Mouse (Mus musculus) neural tube, embryonic 13.5 days (tissue): ENCODE data around the gene Ly86. TPM values are rescaled to one million over a fixed set of nuclear protein-coding genes. Genes with fewer than 3 reads are reported as not detected.

Experiments
- ATAC-seq: fragments of 200-750 bp; cut with Nextera tagmentation; 2 replicates; pipeline ENCODE4 v1.8.0; 2017; ENCODE audit warnings: low read depth, mild to moderate bottlenecking, moderate TSS enrichment, moderate library complexity
- H3K27ac ChIP-seq: fragments of 300-500 bp; sonication (generic); replicated peaks from 2 replicates; pipeline ENCODE4 v1.5.1; 2015; ENCODE audit warnings: moderate library complexity, mild to moderate bottlenecking, inconsistent platforms
- H3K27me3 ChIP-seq: fragments of 300-500 bp; sonication (generic); 2 replicates; pipeline ENCODE4 v1.6.1; 2015; ENCODE audit warnings: mild to moderate bottlenecking, inconsistent platforms
- H3K36me3 ChIP-seq: fragments of 300-500 bp; sonication (generic); 2 replicates; pipeline ENCODE4 v1.6.1; 2015; ENCODE audit warnings: mild to moderate bottlenecking, inconsistent platforms
- H3K4me1 ChIP-seq: fragments of 300-500 bp; sonication (generic); replicated peaks from 2 replicates; pipeline ENCODE4 v1.6.1; 2015; ENCODE audit warnings: inconsistent platforms
- H3K4me2 ChIP-seq: fragments of 300-500 bp; sonication (generic); 2 replicates; pipeline ENCODE4 v1.6.1; 2015; ENCODE audit warnings: inconsistent platforms, mild to moderate bottlenecking, moderate library complexity
- H3K4me3 ChIP-seq: fragments of 300-500 bp; sonication (generic); 2 replicates; pipeline ENCODE4 v1.5.1; 2015; ENCODE audit warnings: mild to moderate bottlenecking, inconsistent platforms
- H3K9ac ChIP-seq: fragments of 300-500 bp; sonication (generic); 2 replicates; pipeline ENCODE4 v1.6.1; 2015; ENCODE audit warnings: moderate library complexity, mild to moderate bottlenecking, inconsistent platforms
- H3K9me3 ChIP-seq: fragments of 300-500 bp; sonication (generic); 2 replicates; pipeline ENCODE4 v1.6.1; 2016; ENCODE audit warnings: inconsistent platforms
- WGBS: fragments of 180-500 bp; shearing (Covaris S2); methylation state at CpG from one replicate; pipeline ENCODE4 v1.1.7; 2015; 5-methylcytosine and 5-hydroxymethylcytosine counted together
- polyA plus RNA-seq: library from polyadenylated mRNA; unstranded; fragments of >200 nt; fragmentation: Nextera tagmentation; extraction: Ambion mirVana; gene quantifications from 2 replicates; pipeline ENCODE4 v1.2.1, GENCODE M21; 2015

The Ly86 gene
- 11.3 and 12.3 TPM in 2 replicates for polyA plus RNA-seq

DNA sequence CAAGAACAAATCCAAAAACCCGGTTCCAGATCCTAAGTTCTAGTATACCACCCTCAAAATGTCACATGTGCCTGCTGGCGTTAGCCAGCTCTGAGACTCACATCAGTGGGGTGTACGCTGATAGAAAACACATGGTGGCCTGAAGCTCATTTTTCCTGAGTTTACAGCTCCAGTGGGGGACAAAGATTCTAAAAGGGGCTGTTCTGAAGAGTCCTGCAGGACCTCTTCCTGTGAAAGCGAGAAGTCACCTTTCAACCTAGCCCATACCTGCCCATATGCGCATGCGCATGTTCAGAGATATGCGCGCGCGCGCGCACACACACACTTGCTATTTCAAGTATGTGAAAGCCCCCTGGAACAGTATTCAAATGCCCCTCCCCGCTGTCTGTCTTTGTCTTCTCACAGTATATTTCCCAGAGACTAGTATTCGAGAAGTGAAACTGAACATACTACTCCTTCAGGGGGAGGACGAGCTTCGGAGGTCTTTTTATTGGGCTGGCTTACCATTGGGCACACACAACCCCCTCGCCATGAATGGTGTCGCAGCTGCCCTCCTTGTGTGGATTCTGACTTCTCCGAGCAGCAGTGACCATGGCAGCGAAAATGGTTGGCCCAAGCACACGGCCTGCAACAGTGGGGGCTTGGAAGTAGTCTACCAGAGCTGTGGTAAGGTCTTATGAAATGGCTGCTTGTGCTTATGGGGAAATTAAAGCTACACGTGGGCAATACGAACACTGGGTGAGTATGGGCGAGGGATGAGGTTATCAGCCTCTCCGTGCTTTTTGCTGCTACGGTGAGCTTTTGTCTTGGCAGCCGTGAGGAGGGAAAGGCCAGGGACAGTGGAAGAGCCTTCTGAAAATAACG lies at the start of gene Ly86:
Gene Ly86 (plus strand): TSS at position 300 of the 864 bp plus-strand sequence.
- no peaks in the 10 kb centered on the region for H3K36me3 ChIP-seq
- ATAC-seq = no peak
- 92% methylated on average over 28 of the region's 28 CpGs for WGBS
- H3K27me3 ChIP-seq = no peaks in the 10 kb centered on the region
- H3K9ac ChIP-seq = no peak within 1 kb of the TSS
- no peaks in the 10 kb centered on the region for H3K9me3 ChIP-seq
- no peak within 1 kb of the TSS for H3K27ac ChIP-seq
- no peak within 1 kb of the TSS for H3K4me2 ChIP-seq
- no peaks in the 10 kb centered on the region for H3K4me1 ChIP-seq
- H3K4me3 ChIP-seq = no peak within 1 kb of the TSS

DNA sequence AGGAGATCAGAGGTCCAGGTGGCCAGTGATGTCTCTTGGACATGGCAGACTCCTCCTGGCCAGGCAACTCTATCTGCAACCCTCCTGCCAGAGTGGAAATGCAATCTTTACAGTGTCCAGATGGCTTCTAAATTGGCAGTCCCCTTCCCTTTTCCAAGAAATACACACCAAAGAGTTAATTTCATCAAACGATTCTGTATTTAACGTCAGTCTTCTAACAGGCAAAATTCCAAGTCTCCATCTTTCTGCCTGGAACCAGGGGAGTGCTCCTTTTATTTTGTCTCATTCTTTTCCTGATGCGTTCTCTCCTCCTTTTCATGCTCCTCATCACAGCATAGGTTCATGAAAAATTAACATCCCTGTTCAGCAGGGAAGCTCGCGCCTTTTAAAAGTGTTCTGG lies 47.1 kb upstream of the Ly86 start:
- Histone ChIP-seq H3K9me3 (no peaks in the 10 kb centered on the region), H3K27ac (no peak overlapping the region), H3K4me3 (no peak overlapping the region), H3K36me3 (no peaks in the 10 kb centered on the region), H3K4me1 (no peaks in the 10 kb centered on the region), H3K4me2 (no peak overlapping the region), H3K27me3 (no peaks in the 10 kb centered on the region), H3K9ac (no peak overlapping the region)
- WGBS = 72% methylated on average over 5 of the region's 5 CpGs
- no peak for ATAC-seq

DNA sequence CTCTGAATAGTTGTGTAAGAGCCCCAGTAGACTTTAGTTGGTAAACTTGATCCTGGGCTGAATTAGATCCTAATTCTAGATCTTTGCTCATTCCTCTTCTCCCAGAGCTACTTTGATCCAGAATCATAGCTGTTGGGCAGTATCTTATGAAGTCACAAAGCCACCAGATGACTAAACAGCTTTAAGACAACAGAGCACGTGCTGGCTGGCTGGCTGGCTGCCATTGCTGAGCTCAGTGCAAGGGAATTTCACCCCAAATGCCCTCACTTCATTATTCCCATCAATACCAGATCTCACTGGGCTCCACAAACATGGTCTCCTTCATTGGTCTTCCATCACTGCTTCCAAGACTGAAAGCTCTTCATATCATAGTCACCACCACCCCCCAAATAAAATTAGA lies 46.2 kb upstream of the Ly86 start:
- Histone ChIP-seq H3K27me3 (no peaks in the 10 kb centered on the region), H3K4me1 (no peaks in the 10 kb centered on the region), H3K36me3 (no peaks in the 10 kb centered on the region), H3K27ac (no peak overlapping the region), H3K4me2 (no peak overlapping the region), H3K4me3 (no peak overlapping the region), H3K9me3 (no peaks in the 10 kb centered on the region), H3K9ac (no peak overlapping the region)
- ATAC-seq = no peak
- 24% methylated on average over 1 of the region's 1 CpGs for WGBS

DNA sequence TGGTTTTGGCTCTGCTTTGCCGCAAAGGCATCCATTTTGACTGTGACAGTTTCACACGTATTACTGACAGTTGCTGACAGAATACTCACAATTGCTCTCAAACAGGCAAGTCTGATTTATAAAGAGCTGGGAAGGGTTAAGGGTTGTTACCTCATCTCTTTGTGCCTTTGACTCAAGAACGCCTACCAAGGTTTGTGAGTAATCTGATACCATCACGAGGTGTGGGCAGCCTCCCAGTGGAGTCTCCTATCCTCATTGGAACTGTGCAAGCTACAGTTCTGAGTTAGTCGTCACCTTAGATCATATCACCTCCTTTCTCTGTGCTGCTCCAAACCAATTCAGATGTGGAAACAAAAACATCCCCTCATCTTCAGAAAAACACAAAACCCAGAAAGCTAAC lies 42.1 kb upstream of the Ly86 start:
- Histone ChIP-seq H3K27me3 (no peaks in the 10 kb centered on the region), H3K9me3 (no peaks in the 10 kb centered on the region), H3K4me2 (no peak overlapping the region), H3K4me3 (no peak overlapping the region), H3K36me3 (no peaks in the 10 kb centered on the region), H3K4me1 (no peaks in the 10 kb centered on the region), H3K27ac (no peak overlapping the region), H3K9ac (no peak overlapping the region)
- ATAC-seq = no peak
- WGBS = 48% methylated on average over 5 of the region's 5 CpGs

DNA sequence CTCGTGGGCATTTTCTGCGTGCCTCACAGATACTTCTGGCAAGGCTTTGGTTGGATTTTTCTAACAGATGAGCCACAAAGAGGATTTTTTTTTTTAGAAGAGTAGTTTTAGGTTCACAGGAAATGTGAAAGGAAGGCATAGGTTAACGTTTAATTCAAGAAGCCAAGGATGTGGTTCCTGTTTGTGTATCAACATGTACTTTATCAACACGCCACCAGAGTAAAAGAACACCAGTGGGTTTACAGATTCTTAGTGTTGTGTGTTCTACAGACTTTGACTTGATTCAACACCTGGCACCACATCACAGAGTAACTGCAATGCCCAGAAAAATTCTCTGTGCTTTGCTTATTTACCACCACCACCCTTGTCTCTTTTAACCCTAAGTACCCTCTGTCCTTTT lies 37.0 kb upstream of the Ly86 start:
- Histone ChIP-seq H3K27ac (no peak overlapping the region), H3K27me3 (0 out of 2 replicates have a peak, but pooled peaks cover under 1% of the 10 kb centered on the region), H3K4me1 (peaks cover 19% of the 10 kb centered on the region), H3K4me3 (no peak overlapping the region), H3K9ac (no peak overlapping the region), H3K9me3 (no peaks in the 10 kb centered on the region), H3K36me3 (no peaks in the 10 kb centered on the region), H3K4me2 (no peak overlapping the region)
- ATAC-seq = no peak
- 86% methylated on average over 4 of the region's 4 CpGs for WGBS

DNA sequence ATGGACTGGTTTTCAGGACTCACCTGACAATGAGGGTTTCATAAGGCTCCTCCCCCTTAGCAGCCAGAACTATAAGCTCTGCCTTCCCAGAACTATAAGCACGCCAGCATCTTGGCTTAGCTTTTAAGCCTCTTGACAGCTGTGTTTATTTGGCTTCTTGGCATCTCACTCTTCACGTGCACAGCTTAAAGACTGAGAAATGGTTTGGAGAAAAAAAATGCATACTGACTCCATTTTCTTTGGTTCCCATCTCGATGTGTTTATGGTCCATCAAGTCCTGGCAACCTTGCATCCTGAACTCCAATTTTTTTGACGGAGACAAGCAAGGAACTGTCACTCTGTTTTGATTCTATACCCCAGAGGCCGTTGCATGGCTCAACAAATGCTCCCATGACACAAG lies 35.7 kb upstream of the Ly86 start:
- peaks cover 22% of the 10 kb centered on the region for H3K4me1 ChIP-seq
- H3K9ac ChIP-seq = no peak overlapping the region
- H3K4me3 ChIP-seq = no peak overlapping the region
- ATAC-seq = no peak
- H3K4me2 ChIP-seq = no peak overlapping the region
- no peak overlapping the region for H3K27ac ChIP-seq
- no peaks in the 10 kb centered on the region for H3K36me3 ChIP-seq
- 0 out of 2 replicates have a peak, but pooled peaks cover 5% of the 10 kb centered on the region for H3K27me3 ChIP-seq
- 74% methylated on average over 5 of the region's 5 CpGs for WGBS
- H3K9me3 ChIP-seq = no peaks in the 10 kb centered on the region

DNA sequence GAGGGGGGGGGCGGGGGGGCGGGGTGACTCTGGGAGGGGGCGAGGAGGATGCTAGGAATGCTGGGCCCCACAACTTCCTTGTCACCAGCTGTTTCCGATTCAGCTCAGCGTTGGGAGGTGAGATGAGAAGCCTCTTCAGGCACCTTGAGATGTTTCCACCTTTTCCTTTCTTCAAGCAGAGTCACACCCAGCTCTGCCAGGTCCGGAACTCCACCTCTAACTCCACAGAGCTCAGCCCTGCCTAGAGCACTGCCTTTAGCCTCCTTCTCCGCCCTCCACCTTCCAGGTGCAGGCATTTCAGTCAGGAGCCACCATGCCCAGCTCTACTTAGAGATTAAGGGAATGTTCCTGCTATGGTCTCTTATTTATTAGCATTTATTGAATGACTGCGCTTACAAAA lies 34.7 kb upstream of the Ly86 start:
- no peak overlapping the region for H3K9ac ChIP-seq
- 0 out of 2 replicates have a peak, but pooled peaks cover 5% of the 10 kb centered on the region for H3K27me3 ChIP-seq
- H3K9me3 ChIP-seq = no peaks in the 10 kb centered on the region
- no peak for ATAC-seq
- no peaks in the 10 kb centered on the region for H3K36me3 ChIP-seq
- no peak overlapping the region for H3K4me2 ChIP-seq
- peaks cover 22% of the 10 kb centered on the region for H3K4me1 ChIP-seq
- H3K4me3 ChIP-seq = no peak overlapping the region
- WGBS = 48% methylated on average over 8 of the region's 8 CpGs
- H3K27ac ChIP-seq = no peak overlapping the region

DNA sequence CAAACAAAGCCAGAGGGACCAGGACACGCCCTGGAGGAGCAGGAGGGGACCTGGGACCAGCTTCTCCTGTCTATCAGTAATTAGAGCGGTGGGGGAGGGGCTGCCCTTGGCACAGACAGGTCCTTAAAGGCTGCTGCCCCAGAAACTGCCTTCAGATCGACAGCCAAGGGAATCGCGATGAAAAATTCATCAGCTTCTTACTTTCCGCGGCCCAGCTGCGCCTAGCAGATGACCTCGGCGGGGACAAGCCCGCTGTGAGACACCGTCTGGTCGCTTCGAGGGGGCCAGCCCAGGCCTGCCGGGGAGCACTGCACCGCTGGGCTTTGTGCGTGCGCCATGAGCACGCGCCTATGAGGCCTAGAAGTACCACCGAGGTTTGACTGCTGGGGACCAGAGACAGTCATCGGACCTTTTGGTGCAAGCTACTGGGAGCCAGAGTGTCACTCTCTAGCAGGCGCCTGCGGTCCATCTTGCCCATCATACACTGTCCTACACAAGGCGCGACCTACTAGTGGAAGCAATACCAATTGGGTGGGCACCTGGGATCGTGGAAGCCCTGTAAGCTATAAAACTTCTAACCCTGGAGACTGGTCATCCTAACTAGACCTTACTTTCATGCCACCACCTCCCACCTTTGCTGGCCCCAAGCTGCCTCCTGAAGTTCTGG lies 33.3 kb upstream of the Ly86 start:
- Histone ChIP-seq H3K4me1 (peaks cover 22% of the 10 kb centered on the region), H3K9me3 (no peaks in the 10 kb centered on the region), H3K27me3 (0 out of 2 replicates have a peak, but pooled peaks cover 5% of the 10 kb centered on the region), H3K4me3 (peak overlapping the region; percentile 38), H3K4me2 (peak overlapping the region; percentile 68), H3K9ac (peak overlapping the region; percentile 65), H3K27ac (peak overlapping the region; percentile 91), H3K36me3 (no peaks in the 10 kb centered on the region)
- 9% methylated on average over 27 of the region's 27 CpGs for WGBS
- peak; percentile 79 for ATAC-seq

DNA sequence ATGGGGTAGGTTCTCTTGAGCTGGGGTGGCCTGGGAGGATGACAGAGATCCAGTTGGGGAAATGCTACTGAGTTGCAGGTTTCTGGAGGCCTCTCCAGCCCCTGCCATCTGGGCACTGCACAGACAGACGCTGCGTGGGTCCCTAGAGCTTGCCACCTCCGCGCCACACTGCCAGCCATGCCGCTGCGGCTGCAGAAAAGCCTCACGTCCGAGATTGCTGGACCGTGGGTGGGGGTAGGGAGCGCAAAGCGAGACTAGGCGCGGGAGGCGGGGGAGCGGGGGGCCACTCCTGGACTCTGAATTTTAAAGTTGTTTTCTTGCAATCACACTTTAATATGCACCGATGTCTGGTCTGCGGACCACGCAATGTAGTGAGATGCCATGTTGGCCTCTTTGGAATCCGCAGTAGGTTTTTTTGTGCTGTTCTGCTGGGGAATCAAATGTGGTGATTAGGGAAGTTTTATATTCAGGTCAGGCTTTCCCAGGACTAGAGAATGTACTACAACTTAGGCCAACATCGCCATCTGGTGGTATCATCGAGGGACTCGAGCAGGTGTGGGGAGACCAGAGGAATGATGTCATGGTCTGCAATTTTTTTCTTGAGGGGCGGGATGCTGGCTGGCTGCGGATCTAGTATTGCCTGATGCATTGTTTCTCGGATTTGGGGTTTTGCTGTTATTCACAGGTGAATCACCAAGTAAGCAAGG lies 32.6 kb upstream of the Ly86 start:
- peaks cover 22% of the 10 kb centered on the region for H3K4me1 ChIP-seq
- WGBS = under 1% methylated on average over 25 of the region's 25 CpGs
- peak overlapping the region; percentile 68 for H3K4me2 ChIP-seq
- ATAC-seq = peak; percentile 98
- peak overlapping the region; percentile 38 for H3K4me3 ChIP-seq
- 0 out of 2 replicates have a peak, but pooled peaks cover 5% of the 10 kb centered on the region for H3K27me3 ChIP-seq
- H3K9ac ChIP-seq = peak overlapping the region; percentile 65
- H3K27ac ChIP-seq = peak overlapping the region; percentile 91
- H3K36me3 ChIP-seq = no peaks in the 10 kb centered on the region
- H3K9me3 ChIP-seq = no peaks in the 10 kb centered on the region

DNA sequence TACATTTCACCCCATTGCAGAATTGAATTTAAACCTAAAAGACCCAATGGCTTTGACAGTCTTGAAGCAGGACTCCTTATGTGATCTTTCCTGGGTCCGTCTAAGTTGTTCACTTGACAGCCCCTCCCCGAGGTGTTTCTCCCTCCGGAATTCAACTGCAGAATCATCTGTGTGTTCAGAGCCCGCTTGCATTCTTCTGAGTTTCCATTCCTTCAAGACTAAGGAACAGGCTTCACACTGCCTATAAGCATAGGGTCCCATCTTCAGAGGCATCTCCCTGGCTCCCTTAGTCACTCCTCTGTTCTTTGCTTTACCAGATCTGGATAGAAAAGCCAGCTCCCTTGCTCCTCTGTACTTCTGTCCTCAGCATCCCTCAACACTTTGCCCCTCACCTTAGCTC lies 32.1 kb upstream of the Ly86 start:
- H3K9me3 ChIP-seq = no peaks in the 10 kb centered on the region
- peaks cover 22% of the 10 kb centered on the region for H3K4me1 ChIP-seq
- H3K36me3 ChIP-seq = no peaks in the 10 kb centered on the region
- WGBS = 15% methylated on average over 4 of the region's 4 CpGs
- 0 out of 2 replicates have a peak, but pooled peaks cover 5% of the 10 kb centered on the region for H3K27me3 ChIP-seq
- no peak overlapping the region for H3K4me3 ChIP-seq
- peak overlapping the region; percentile 68 for H3K4me2 ChIP-seq
- ATAC-seq = peak; percentile 12; the same call in 1 of the 2 replicates
- H3K9ac ChIP-seq = peak overlapping the region; percentile 27; the same call in 1 of the 2 replicates
- no peak overlapping the region for H3K27ac ChIP-seq

DNA sequence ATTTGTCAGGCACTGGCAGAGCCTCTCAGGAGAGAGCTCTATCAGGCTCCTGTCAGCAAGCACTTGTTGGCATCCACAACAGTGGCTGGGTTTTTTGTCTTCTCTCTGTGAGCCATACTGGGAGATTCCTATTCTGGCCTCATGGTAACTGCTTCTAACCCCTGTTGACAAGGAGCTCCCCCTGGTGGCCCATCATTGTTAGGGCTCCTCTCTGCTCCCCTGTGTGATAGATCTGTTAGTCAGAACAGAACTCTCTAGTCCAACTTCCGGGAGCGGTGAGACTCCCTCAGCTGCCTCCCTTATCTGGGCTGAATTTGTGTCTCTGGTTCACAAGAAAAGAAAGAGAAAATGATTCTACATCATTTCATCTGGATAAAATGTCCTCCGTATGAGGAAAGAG lies 19.5 kb upstream of the Ly86 start:
- ATAC-seq = no peak
- Histone ChIP-seq H3K9ac (no peak overlapping the region), H3K27ac (no peak overlapping the region), H3K9me3 (no peaks in the 10 kb centered on the region), H3K27me3 (no peaks in the 10 kb centered on the region), H3K4me2 (no peak overlapping the region), H3K4me1 (no peaks in the 10 kb centered on the region), H3K36me3 (no peaks in the 10 kb centered on the region), H3K4me3 (no peak overlapping the region)
- 95% methylated on average over 3 of the region's 3 CpGs for WGBS

DNA sequence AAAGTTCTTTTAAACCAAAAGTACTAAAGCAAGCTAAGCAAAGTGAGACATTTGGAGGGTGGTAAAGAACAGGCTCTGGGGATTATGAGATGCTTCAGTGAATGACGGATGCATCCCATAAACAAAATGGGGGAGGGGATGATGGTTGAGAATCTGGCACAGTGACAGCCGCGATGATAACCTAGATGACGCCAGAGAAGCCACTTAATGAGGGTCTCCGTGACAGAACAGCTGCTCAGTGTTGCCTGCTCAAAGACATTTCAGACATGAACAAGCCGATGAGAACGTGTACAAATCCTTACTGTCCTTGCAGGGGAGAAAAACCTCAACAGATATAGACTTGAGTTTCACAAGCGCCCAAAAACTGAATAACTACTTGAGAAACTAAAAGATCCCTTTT lies 15.3 kb upstream of the Ly86 start:
- Histone ChIP-seq H3K27me3 (no peaks in the 10 kb centered on the region), H3K9me3 (no peaks in the 10 kb centered on the region), H3K27ac (no peak overlapping the region), H3K9ac (no peak overlapping the region), H3K36me3 (no peaks in the 10 kb centered on the region), H3K4me3 (no peak overlapping the region), H3K4me1 (no peaks in the 10 kb centered on the region), H3K4me2 (no peak overlapping the region)
- ATAC-seq = no peak
- 79% methylated on average over 8 of the region's 8 CpGs for WGBS
